Mouse (Mus musculus) MEL (cell line): ENCODE results near the gene Tubd1. TPM values are rescaled to one million over a fixed set of nuclear protein-coding genes. Genes with fewer than 3 reads are reported as not detected.

Source experiments
- DNase-seq: peaks from one replicate; pipeline ENCODE4 v3.0.0; 2011; ENCODE audit warnings: low read depth, low spot score
- H3K27ac ChIP-seq: 2 replicates; pipeline ENCODE4 v1.5.1; 2012; ENCODE audit warnings: low read depth, mild to moderate bottlenecking, control low read depth, low read length, moderate library complexity; ENCODE audit not compliant: control insufficient read depth
- H3K27me3 ChIP-seq, 2 experiments: fragments of 150-350 bp in 1 of 2; sonication (generic) in 1 of 2; 2 replicates each; pipeline ENCODE4 v1.6.1; 2012; ENCODE audit warnings: low read length in 2 of 2, mild to moderate bottlenecking in 2 of 2, improper control_type of control experiment in 1 of 2, moderate library complexity in 1 of 2; ENCODE audit not compliant: insufficient read depth in 2 of 2, control insufficient read depth in 1 of 2
- H3K36me3 ChIP-seq, 2 experiments: 2 replicates each; pipeline ENCODE4 v1.6.1; 2012 to 2014; ENCODE audit warnings: low read length in 2 of 2, improper control_type of control experiment in 1 of 2, inconsistent platforms in 1 of 2, mild to moderate bottlenecking in 1 of 2; ENCODE audit not compliant: insufficient read depth in 2 of 2, control insufficient read depth in 1 of 2
- H3K4me1 ChIP-seq, 2 experiments: fragments of 150-350 bp in 1 of 2; sonication (generic) in 1 of 2; 2 replicates each; pipeline ENCODE4 v1.6.1; 2012; ENCODE audit warnings: low read length in 2 of 2, improper control_type of control experiment in 1 of 2, mild to moderate bottlenecking in 1 of 2; ENCODE audit not compliant: insufficient read depth in 2 of 2, control insufficient read depth in 1 of 2
- H3K4me3 ChIP-seq, 2 experiments: fragments of 150-350 bp in 1 of 2; sonication (generic) in 1 of 2; 2 replicates each; pipeline ENCODE4 v1.5.1; 2012; ENCODE audit warnings: low read depth in 2 of 2, low read length in 2 of 2, mild to moderate bottlenecking in 2 of 2, moderate library complexity in 2 of 2, control low read depth in 1 of 2, improper control_type of control experiment in 1 of 2; ENCODE audit not compliant: control insufficient read depth in 1 of 2, insufficient read depth in 1 of 2
- H3K79me2 ChIP-seq: 2 replicates; pipeline ENCODE4 v1.6.1; 2012; ENCODE audit warnings: mild to moderate bottlenecking, low read length, moderate library complexity; ENCODE audit not compliant: control insufficient read depth, poor library complexity, insufficient read depth
- H3K9ac ChIP-seq: 2 replicates; pipeline ENCODE4 v1.6.1; 2012; ENCODE audit warnings: low read depth, mild to moderate bottlenecking, control low read depth, low read length, moderate library complexity; ENCODE audit not compliant: control insufficient read depth, poor library complexity, severe bottlenecking
- H3K9me3 ChIP-seq: fragments of 150-350 bp; sonication (generic); replicated peaks from 2 replicates; pipeline ENCODE4 v1.6.1; 2012; ENCODE audit warnings: mild to moderate bottlenecking, low read length, improper control_type of control experiment, moderate library complexity; ENCODE audit not compliant: insufficient read depth
- BHLHE40 ChIP-seq: IDR thresholded peaks from 2 replicates; pipeline ENCODE4 v1.6.1; 2012; ENCODE audit warnings: low read depth, mild to moderate bottlenecking, inconsistent platforms, low read length, improper control_type of control experiment, borderline replicate concordance
- CHD1 ChIP-seq: IDR thresholded peaks from 2 replicates; pipeline ENCODE4 v1.6.1; 2012; ENCODE audit warnings: low read depth, mild to moderate bottlenecking, inconsistent platforms, low read length, improper control_type of control experiment
- CHD2 ChIP-seq: IDR thresholded peaks from 2 replicates; pipeline ENCODE4 v1.6.1; 2011; ENCODE audit warnings: low read length, improper control_type of control experiment
- CTCF ChIP-seq, 3 experiments: IDR thresholded peaks in 2 of 3; conservative IDR thresholded peaks in 1 of 3; 2 replicates each; pipeline ENCODE4 v1.5.1; 2011 to 2012; ENCODE audit warnings: low read length in 3 of 3, low read depth in 2 of 3, mild to moderate bottlenecking in 2 of 3, improper control_type of control experiment in 1 of 3, inconsistent platforms in 1 of 3, mixed read lengths in 1 of 3, moderate library complexity in 1 of 3; ENCODE audit not compliant: control insufficient read depth in 1 of 3, insufficient read depth in 1 of 3, poor library complexity in 1 of 3, severe bottlenecking in 1 of 3
- E2F4 ChIP-seq: IDR thresholded peaks from 2 replicates; pipeline ENCODE4 v1.6.1; 2011; ENCODE audit warnings: low read depth, low read length, improper control_type of control experiment, borderline replicate concordance
- EP300 ChIP-seq, 2 experiments: IDR thresholded peaks; 2 replicates each; pipeline ENCODE4 v1.6.1; 2011; ENCODE audit warnings: improper control_type of control experiment in 2 of 2, low read length in 2 of 2, low read depth in 1 of 2, mild to moderate bottlenecking in 1 of 2
- ETS1 ChIP-seq: IDR thresholded peaks from 2 replicates; pipeline ENCODE4 v1.6.1; 2012; ENCODE audit warnings: low read depth, mild to moderate bottlenecking, inconsistent platforms, low read length, improper control_type of control experiment, moderate library complexity
- GABPA ChIP-seq: IDR thresholded peaks from 2 replicates; pipeline ENCODE4 v1.6.1; 2012; ENCODE audit warnings: low read depth, mild to moderate bottlenecking, inconsistent platforms, low read length, improper control_type of control experiment, moderate library complexity
- GATA1 ChIP-seq: IDR thresholded peaks from 2 replicates; pipeline ENCODE4 v1.6.1; 2011; ENCODE audit warnings: low read depth, low read length, improper control_type of control experiment
- HCFC1 ChIP-seq: IDR thresholded peaks from 2 replicates; pipeline ENCODE4 v1.6.1; 2012; ENCODE audit warnings: low read depth, mild to moderate bottlenecking, inconsistent platforms, low read length, improper control_type of control experiment, moderate library complexity
- MAFK ChIP-seq: IDR thresholded peaks from 2 replicates; pipeline ENCODE4 v1.6.1; 2011; ENCODE audit warnings: low read depth, mild to moderate bottlenecking, low read length, improper control_type of control experiment, borderline replicate concordance
- MAX ChIP-seq: IDR thresholded peaks from 2 replicates; pipeline ENCODE4 v1.6.1; 2011; ENCODE audit warnings: low read length, improper control_type of control experiment
- MAZ ChIP-seq: IDR thresholded peaks from 2 replicates; pipeline ENCODE4 v1.6.1; 2012; ENCODE audit warnings: low read depth, mild to moderate bottlenecking, inconsistent platforms, low read length, improper control_type of control experiment
- MXI1 ChIP-seq: IDR thresholded peaks from 2 replicates; pipeline ENCODE4 v1.6.1; 2011; ENCODE audit warnings: mild to moderate bottlenecking, low read depth, low read length, improper control_type of control experiment
- MYB ChIP-seq: IDR thresholded peaks from 2 replicates; pipeline ENCODE4 v1.6.1; 2011; ENCODE audit warnings: mild to moderate bottlenecking, low read depth, low read length, improper control_type of control experiment
- POLR2A ChIP-seq, 2 experiments: IDR thresholded peaks; 2 replicates each; pipeline ENCODE4 v1.6.1; 2011 to 2012; ENCODE audit warnings: low read length in 2 of 2, mild to moderate bottlenecking in 2 of 2, control low read depth in 1 of 2, improper control_type of control experiment in 1 of 2, low read depth in 1 of 2, moderate library complexity in 1 of 2; ENCODE audit not compliant: control insufficient read depth in 1 of 2, insufficient read depth in 1 of 2, poor library complexity in 1 of 2
- POLR2AphosphoS2 ChIP-seq: IDR thresholded peaks from 2 replicates; pipeline ENCODE4 v1.6.1; 2011; ENCODE audit warnings: low read length, improper control_type of control experiment
- POLR2AphosphoS5 ChIP-seq: IDR thresholded peaks from 2 replicates; pipeline ENCODE4 v1.6.1; 2012; ENCODE audit warnings: low read depth, borderline replicate concordance, mild to moderate bottlenecking, inconsistent platforms, low read length, moderate library complexity, mixed read lengths
- RAD21 ChIP-seq: IDR thresholded peaks from 2 replicates; pipeline ENCODE4 v1.6.1; 2011; ENCODE audit warnings: mild to moderate bottlenecking, low read depth, low read length, improper control_type of control experiment
- SIN3A ChIP-seq: IDR thresholded peaks from 2 replicates; pipeline ENCODE4 v1.6.1; 2012; ENCODE audit warnings: low read length, improper control_type of control experiment, inconsistent platforms
- SMC3 ChIP-seq: IDR thresholded peaks from 2 replicates; pipeline ENCODE4 v1.6.1; 2011; ENCODE audit warnings: low read depth, low read length, improper control_type of control experiment
- TAL1 ChIP-seq: IDR thresholded peaks from 2 replicates; pipeline ENCODE4 v1.6.1; 2012; ENCODE audit warnings: mild to moderate bottlenecking, inconsistent platforms, low read length, moderate library complexity, mixed read lengths
- TCF12 ChIP-seq: IDR thresholded peaks from 2 replicates; pipeline ENCODE4 v1.6.1; 2014; ENCODE audit warnings: low read depth, mild to moderate bottlenecking, inconsistent platforms, low read length, improper control_type of control experiment, moderate library complexity
- ZC3H11A ChIP-seq: IDR thresholded peaks from 2 replicates; pipeline ENCODE4 v1.6.1; 2012; ENCODE audit warnings: low read depth, mild to moderate bottlenecking, inconsistent platforms, low read length, improper control_type of control experiment
- ZMIZ1 ChIP-seq: IDR thresholded peaks from 2 replicates; pipeline ENCODE4 v1.6.1; 2012; ENCODE audit warnings: low read depth, mild to moderate bottlenecking, inconsistent platforms, low read length, improper control_type of control experiment, moderate library complexity
- ZNF384 ChIP-seq: IDR thresholded peaks from 2 replicates; pipeline ENCODE4 v1.6.1; 2012; ENCODE audit warnings: low read depth, mild to moderate bottlenecking, inconsistent platforms, low read length, improper control_type of control experiment
- polyA plus RNA-seq, 2 experiments: library from polyadenylated mRNA; stranded (reverse) in 1 of 2; unstranded in 1 of 2; fragments of >175 nt in 1 of 2; fragments of >200 nt in 1 of 2; gene quantifications; 2 replicates each; pipeline versions ENCODE4 v1.2.1 to v1.2.4; 2012; ENCODE audit warnings: low replicate concordance in 2 of 2, low read depth in 1 of 2; ENCODE audit not compliant: insufficient read length in 2 of 2, insufficient read depth in 1 of 2, missing spikeins in 1 of 2
- total RNA-seq: library from RNA; depleted of rRNA; stranded (reverse); fragments of 300-350 nt; gene quantifications from 2 replicates; pipeline ENCODE4 v1.2.3, GENCODE M21; 2012; rRNA removed

Tubd1 gene
- total and polyA plus RNA-seq, 3 experiments = 14.4 to 23.4 TPM; not detected in 1

DNA sequence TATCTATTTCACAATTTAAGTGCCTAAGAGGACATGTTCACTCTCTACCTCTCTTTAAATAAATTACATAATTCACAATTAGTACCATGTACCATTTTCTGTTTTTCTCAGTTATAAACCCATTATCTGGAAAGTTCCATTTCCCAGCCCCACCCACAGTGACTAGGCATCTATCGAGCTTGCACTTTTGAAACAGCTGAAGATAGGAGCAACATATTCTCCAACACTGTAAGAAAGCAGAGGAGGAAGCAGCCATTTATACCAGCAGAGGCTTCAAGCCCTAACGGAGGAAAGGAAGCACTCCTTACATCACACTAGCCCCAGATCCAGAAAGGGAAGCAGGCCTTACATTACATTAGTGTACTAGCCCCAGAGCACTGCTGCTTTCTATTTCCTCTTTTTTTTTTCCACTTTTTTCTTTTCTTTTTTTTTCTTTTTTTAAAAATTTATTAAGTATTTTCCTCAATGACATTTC is 69.3 kb downstream of the Tubd1 start (continued):
- no peak for TF ChIP-seq ZC3H11A
- TF ChIP-seq E2F4 = no peak
- TF ChIP-seq TAL1 = no peak
- TF ChIP-seq GABPA = peak; percentile 89; the same call in 1 of the 2 replicates
- peak; percentile 71 for TF ChIP-seq TCF12
- no peak for TF ChIP-seq CTCF (IDR thresholded peaks at IDR 0.05 in 2 of 3, conservative IDR thresholded peaks at IDR 0.05 in 1 of 3; ENCODE audit: control insufficient read depth in 1 of 3, insufficient read depth in 1 of 3, low read depth in 2 of 3, low read length in 3 of 3, poor library complexity in 1 of 3, severe bottlenecking in 1 of 3)
- peak; percentile 94 for TF ChIP-seq SIN3A
- TF ChIP-seq MAX = 0 out of 2 replicates have a peak, but pooled peaks have one; percentile 29
- TF ChIP-seq ETS1 = peak; percentile 100
- TF ChIP-seq MXI1 = peak; percentile 41; the same call in 1 of the 2 replicates
- TF ChIP-seq MAZ = peak; percentile 52; the same call in 1 of the 2 replicates
- TF ChIP-seq RAD21 = no peak
- TF ChIP-seq GATA1 = peak; percentile 86
- TF ChIP-seq EP300 (IDR thresholded peaks at IDR 0.05; ENCODE audit: low read depth in 1 of 2, low read length in 2 of 2) = peak; percentile 81 to 89
- peak; percentile 10; the same call in 1 of the 2 replicates for TF ChIP-seq SMC3
- TF ChIP-seq MYB = peak; percentile 52; the same call in 1 of the 2 replicates

DNA sequence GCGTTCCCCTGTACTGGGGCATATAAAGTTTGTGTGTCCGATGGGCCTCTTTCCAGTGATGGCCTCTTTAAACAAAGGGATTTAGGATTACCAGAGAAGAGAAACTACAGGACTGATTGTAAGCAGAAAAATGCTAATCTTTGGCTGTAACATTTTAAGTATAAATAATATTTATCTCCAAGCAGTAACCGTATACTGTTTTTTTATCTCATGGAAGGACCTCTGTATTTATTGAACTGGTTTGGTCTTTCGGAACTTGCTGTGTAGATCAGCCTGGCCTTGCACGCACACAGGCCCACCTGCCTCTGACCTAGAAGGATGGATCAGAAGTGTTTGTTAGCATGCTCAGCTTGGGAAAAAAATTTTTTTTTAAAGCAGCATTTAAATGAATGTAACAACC is 69.8 kb downstream of the Tubd1 start:
- Histone ChIP-seq H3K27ac (peak overlapping the region; percentile 93), H3K9ac (peak overlapping the region; percentile 72), H3K4me3 (peak overlapping the region; percentile 21 to 45)

More for the DNA sequence above, 69.8 kb downstream of the Tubd1 start:
- Histone ChIP-seq H3K9me3 (no peaks in the 10 kb centered on the region), H3K4me1 (peaks cover 25 to 31% of the 10 kb centered on the region in 2 experiments), H3K36me3 (peaks cover 0 to 31% of the 10 kb centered on the region in 2 experiments; a peak in 2 of 4 replicates), H3K79me2 (no peaks in the 10 kb centered on the region; the same call in 1 of the 2 replicates)
- peak; percentile 72 for DNase-seq
- TF ChIP-seq BHLHE40 = no peak
- no peak for TF ChIP-seq MAFK
- no peak for TF ChIP-seq HCFC1
- peak; percentile 2; the same call in 1 of the 2 replicates for TF ChIP-seq ZMIZ1
- TF ChIP-seq ETS1 = no peak
- no peak for TF ChIP-seq POLR2AphosphoS2
- peak; percentile 46 for TF ChIP-seq ZNF384
- TF ChIP-seq POLR2A (IDR thresholded peaks at IDR 0.05; ENCODE audit: control insufficient read depth in 1 of 2, insufficient read depth in 1 of 2, low read depth in 1 of 2, low read length in 2 of 2, poor library complexity in 1 of 2) = no peak
- no peak for TF ChIP-seq MAZ
- TF ChIP-seq GATA1 = peak; percentile 11; the same call in 1 of the 2 replicates
- no peak for TF ChIP-seq POLR2AphosphoS5
- no peak for TF ChIP-seq CHD2
- TF ChIP-seq CHD1 = peak; percentile 53; the same call in 1 of the 2 replicates
- no peak for TF ChIP-seq E2F4
- no peak for TF ChIP-seq MYB
- TF ChIP-seq, all 39 proteins: peak for 4
- no peaks in the 10 kb centered on the region for H3K27me3 ChIP-seq

Other genes with a start within 250 kb of the Tubd1 start
- 26.4 and 34.8 TPM in 2 replicates for gene Med13, start 187.4 kb upstream of the Tubd1 start, total RNA-seq
- gene Med13, start 187.4 kb upstream of the Tubd1 start, polyA plus RNA-seq = 100 to 1,000 TPM in 1 of 2 experiments, 10 to 100 TPM in 1; 23.3 to 114 TPM
- gene Rnft1, start 60.3 kb upstream of the Tubd1 start, total RNA-seq = 40.3 and 42.0 TPM in 2 replicates
- 10 to 100 TPM in 1 of 2 experiments, not detected in 1; 38.1 TPM for gene Rnft1, start 60.3 kb upstream of the Tubd1 start, polyA plus RNA-seq
- gene Rps6kb1, start 186 bp upstream of the Tubd1 start, total RNA-seq = 39.3 and 39.8 TPM in 2 replicates
- gene Rps6kb1, start 186 bp upstream of the Tubd1 start, polyA plus RNA-seq = 10 to 100 TPM; 49.4 to 73.6 TPM
- gene Vmp1, start 138.8 kb downstream of the Tubd1 start, total RNA-seq = 61.8 and 64.4 TPM in 2 replicates
- gene Vmp1, start 138.8 kb downstream of the Tubd1 start, polyA plus RNA-seq = 10 to 100 TPM in 1 of 2 experiments, not detected in 1; 94.9 TPM
- 37.3 and 40.3 TPM in 2 replicates for gene Ptrh2, start 139.0 kb downstream of the Tubd1 start, total RNA-seq
- gene Ptrh2, start 139.0 kb downstream of the Tubd1 start, polyA plus RNA-seq = 10 to 100 TPM in 1 of 2 experiments, not detected in 1; 30.0 TPM
- 205 and 269 TPM in 2 replicates for gene Cltc, start 212.6 kb downstream of the Tubd1 start, total RNA-seq
- 100 to 1,000 TPM; 149 to 300 TPM for gene Cltc, start 212.6 kb downstream of the Tubd1 start, polyA plus RNA-seq